Mouse (Mus musculus): Measurements from ENCODE around the gene Fmod. TPM values are rescaled to one million over a fixed set of nuclear protein-coding genes. Genes with fewer than 3 reads are reported as not detected.

Gene Fmod
- polyA plus RNA-seq, 1 experiment from 2014 or later: 7.0 TPM

DNA sequence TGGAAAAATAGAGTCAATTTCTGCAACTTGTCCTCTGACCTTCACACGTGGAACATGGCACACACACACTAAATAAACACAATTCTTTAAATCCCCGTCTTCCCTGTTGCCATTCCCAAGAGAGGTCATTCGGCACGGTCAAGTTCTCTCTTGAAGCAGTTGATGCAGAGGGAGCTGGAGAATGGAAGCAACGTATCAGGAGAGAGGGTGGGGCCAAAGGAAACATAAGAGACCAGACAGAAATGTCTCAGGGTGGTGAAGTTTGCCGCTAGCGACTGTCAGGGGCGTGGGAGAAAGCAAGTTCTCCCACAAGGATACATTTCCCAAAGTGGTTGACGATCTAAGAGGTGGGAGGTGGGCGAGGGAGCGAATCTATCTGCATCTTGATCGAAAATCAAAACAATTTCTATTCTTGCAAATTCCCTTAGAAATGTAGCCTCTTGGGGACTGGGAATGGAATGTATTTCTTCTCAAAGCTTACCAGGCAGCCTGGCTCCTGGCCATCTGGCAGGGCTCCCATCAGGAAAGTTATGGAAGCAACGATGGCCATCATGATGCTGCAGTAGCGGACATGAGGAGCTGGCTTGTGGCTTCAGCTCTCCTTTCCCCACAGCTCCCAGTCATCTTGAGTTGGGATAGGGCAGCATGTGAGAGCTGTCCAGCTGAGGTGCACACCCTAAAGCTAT lies 8.8 kb upstream of the Fmod start:
- H3K4me1 ChIP-seq (replicated peaks; ENCODE audit: control insufficient read depth, insufficient read depth, low read length): no peaks in the 10 kb centered on the region
- DNase-seq (ENCODE audit: low spot score): no peak
- ATAC-seq (ENCODE audit: low FRiP score): no peak
- H3K4me3 ChIP-seq (ENCODE audit: low read depth, low read length): no peak overlapping the region
- no peak overlapping the region for H3K9ac ChIP-seq (ENCODE audit: low read depth, low read length)
- H3K27me3 ChIP-seq (ENCODE audit: control insufficient read depth, insufficient read depth, low read length): no peaks in the 10 kb centered on the region
- no peaks in the 10 kb centered on the region for H3K36me3 ChIP-seq (ENCODE audit: control insufficient read depth, insufficient read depth, low read length)
- H3K9me3 ChIP-seq (ENCODE audit: control insufficient read depth, low read length): no peaks in the 10 kb centered on the region
- no peak overlapping the region for H3K4me2 ChIP-seq (replicated peaks; ENCODE audit: low read depth, low read length)
- H3K27ac ChIP-seq (ENCODE audit: low read depth, low read length): no peak overlapping the region
- WGBS: 83% methylated on average over 14 of the region's 14 CpGs

DNA sequence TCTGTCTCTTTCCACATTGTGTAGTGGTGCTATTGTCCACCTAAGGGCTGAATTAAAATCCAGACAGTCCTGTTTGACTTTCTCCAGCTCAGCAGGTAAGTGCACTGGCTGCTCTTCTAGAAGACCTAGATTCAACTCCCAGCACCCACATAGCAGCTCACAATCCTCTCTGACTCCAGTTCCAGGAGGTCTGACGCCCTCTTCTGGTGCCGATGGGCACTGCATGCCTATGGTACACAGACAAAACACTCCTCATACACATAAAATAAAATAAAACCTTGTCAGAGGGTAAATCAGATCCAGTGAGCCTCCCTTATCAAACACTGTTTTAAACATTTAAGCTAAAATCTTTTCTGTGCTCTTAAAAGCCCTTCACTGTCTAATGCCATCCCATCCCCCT lies 562 bp upstream of the Fmod start:
- H3K4me3 ChIP-seq (ENCODE audit: low read depth, low read length): no peak overlapping the region
- WGBS: 67% methylated on average over 2 of the region's 2 CpGs
- no peak overlapping the region for H3K4me2 ChIP-seq (replicated peaks; ENCODE audit: low read depth, low read length)
- no peak overlapping the region for H3K27ac ChIP-seq (ENCODE audit: low read depth, low read length)
- no peaks in the 10 kb centered on the region for H3K27me3 ChIP-seq (ENCODE audit: control insufficient read depth, insufficient read depth, low read length)
- no peak overlapping the region for H3K9ac ChIP-seq (ENCODE audit: low read depth, low read length)
- no peaks in the 10 kb centered on the region for H3K4me1 ChIP-seq (replicated peaks; ENCODE audit: control insufficient read depth, insufficient read depth, low read length)
- ATAC-seq (ENCODE audit: low FRiP score) (no peak), DNase-seq (ENCODE audit: low spot score) (no peak)
- no peaks in the 10 kb centered on the region for H3K36me3 ChIP-seq (ENCODE audit: control insufficient read depth, insufficient read depth, low read length)
- no peaks in the 10 kb centered on the region for H3K9me3 ChIP-seq (ENCODE audit: control insufficient read depth, low read length)

DNA sequence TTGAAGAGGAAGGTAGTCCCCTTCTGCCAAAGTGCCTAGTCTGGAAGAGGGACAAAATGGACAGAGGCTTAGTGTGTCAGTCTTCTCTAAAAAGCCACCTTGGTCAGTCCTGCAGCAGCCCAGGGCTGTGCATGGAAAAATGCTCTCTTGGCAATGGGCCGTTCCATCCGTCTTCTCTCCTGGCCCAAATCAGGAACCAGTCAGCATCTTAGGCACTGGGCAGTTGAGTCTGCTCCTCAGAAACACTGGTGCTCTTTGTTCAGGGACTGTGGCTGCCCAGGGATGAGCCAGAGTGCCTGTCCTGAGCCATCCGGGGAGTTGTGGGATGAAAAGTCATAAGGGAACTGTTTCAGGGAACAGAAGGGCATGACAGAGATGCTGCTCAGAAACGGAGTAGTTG lies 1.3 kb downstream of the Fmod start:
- ATAC-seq (ENCODE audit: low FRiP score) (no peak), DNase-seq (ENCODE audit: low spot score) (no peak)
- Histone ChIP-seq H3K9ac (ENCODE audit: low read depth, low read length) (no peak overlapping the region), H3K27ac (ENCODE audit: low read depth, low read length) (no peak overlapping the region), H3K9me3 (ENCODE audit: control insufficient read depth, low read length) (no peaks in the 10 kb centered on the region), H3K4me1 (replicated peaks; ENCODE audit: control insufficient read depth, insufficient read depth, low read length) (no peaks in the 10 kb centered on the region), H3K4me3 (ENCODE audit: low read depth, low read length) (no peak overlapping the region), H3K4me2 (replicated peaks; ENCODE audit: low read depth, low read length) (no peak overlapping the region), H3K36me3 (ENCODE audit: control insufficient read depth, insufficient read depth, low read length) (no peaks in the 10 kb centered on the region), H3K27me3 (ENCODE audit: control insufficient read depth, insufficient read depth, low read length) (no peaks in the 10 kb centered on the region)
- 89% methylated on average over 4 of the region's 4 CpGs for WGBS

DNA sequence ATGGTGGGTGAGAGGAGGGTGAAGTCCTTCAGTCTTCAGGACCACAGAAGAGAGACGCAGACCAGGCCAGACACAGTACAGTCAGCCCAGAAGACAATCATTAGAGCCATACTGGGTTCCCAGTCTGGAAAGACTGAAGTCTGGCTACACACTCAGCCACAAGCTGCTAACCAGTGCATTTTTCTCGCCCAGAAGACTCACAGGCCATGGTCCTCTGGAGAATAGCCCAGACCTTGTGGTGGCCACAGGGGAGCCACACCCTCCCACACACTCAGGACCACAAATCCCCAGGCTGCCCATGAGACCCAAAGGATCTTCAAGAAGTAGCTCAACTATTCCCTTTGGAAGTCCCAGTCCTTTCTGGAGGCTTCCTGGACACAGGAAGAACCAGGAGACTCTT lies 2.3 kb downstream of the Fmod start:
- DNase-seq (ENCODE audit: low spot score): no peak
- H3K4me3 ChIP-seq (ENCODE audit: low read depth, low read length): no peak overlapping the region
- no peaks in the 10 kb centered on the region for H3K9me3 ChIP-seq (ENCODE audit: control insufficient read depth, low read length)
- no peak overlapping the region for H3K9ac ChIP-seq (ENCODE audit: low read depth, low read length)
- H3K4me1 ChIP-seq (replicated peaks; ENCODE audit: control insufficient read depth, insufficient read depth, low read length): no peaks in the 10 kb centered on the region
- H3K27me3 ChIP-seq (ENCODE audit: control insufficient read depth, insufficient read depth, low read length): no peaks in the 10 kb centered on the region
- H3K36me3 ChIP-seq (ENCODE audit: control insufficient read depth, insufficient read depth, low read length): no peaks in the 10 kb centered on the region
- H3K27ac ChIP-seq (ENCODE audit: low read depth, low read length): no peak overlapping the region
- WGBS: 85% methylated on average over 2 of the region's 2 CpGs
- H3K4me2 ChIP-seq (replicated peaks; ENCODE audit: low read depth, low read length): no peak overlapping the region
- no peak for ATAC-seq (ENCODE audit: low FRiP score)

DNA sequence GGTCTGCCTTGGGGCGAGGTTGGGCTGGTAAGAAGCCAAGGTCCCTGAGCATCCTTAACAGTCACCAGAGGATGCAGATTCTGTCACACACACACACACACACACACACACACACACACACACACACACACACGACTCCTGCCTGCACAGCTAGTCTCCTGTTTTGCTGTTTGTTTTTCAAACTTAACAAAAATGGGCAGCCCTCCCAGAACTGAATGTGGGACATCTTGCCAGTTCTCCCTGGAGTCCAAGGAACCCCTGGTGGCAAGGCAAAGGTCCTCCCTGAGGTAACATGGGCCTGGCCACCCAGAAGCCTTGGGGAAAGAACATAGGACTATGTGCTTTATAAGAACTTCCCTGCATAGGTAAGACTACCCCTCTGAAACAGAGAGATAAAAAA lies 4.8 kb downstream of the Fmod start:
- ATAC-seq (ENCODE audit: low FRiP score) (no peak), DNase-seq (ENCODE audit: low spot score) (no peak)
- 65% methylated on average over 2 of the region's 2 CpGs for WGBS
- H3K9ac ChIP-seq (ENCODE audit: low read depth, low read length): no peak overlapping the region
- no peak overlapping the region for H3K4me3 ChIP-seq (ENCODE audit: low read depth, low read length)
- H3K36me3 ChIP-seq (ENCODE audit: control insufficient read depth, insufficient read depth, low read length): no peaks in the 10 kb centered on the region
- H3K9me3 ChIP-seq (ENCODE audit: control insufficient read depth, low read length): no peaks in the 10 kb centered on the region
- H3K4me1 ChIP-seq (replicated peaks; ENCODE audit: control insufficient read depth, insufficient read depth, low read length): no peaks in the 10 kb centered on the region
- H3K27ac ChIP-seq (ENCODE audit: low read depth, low read length): no peak overlapping the region
- H3K27me3 ChIP-seq (ENCODE audit: control insufficient read depth, insufficient read depth, low read length): 0 out of 2 replicates have a peak, but pooled peaks cover 2% of the 10 kb centered on the region
- H3K4me2 ChIP-seq (replicated peaks; ENCODE audit: low read depth, low read length): no peak overlapping the region

DNA sequence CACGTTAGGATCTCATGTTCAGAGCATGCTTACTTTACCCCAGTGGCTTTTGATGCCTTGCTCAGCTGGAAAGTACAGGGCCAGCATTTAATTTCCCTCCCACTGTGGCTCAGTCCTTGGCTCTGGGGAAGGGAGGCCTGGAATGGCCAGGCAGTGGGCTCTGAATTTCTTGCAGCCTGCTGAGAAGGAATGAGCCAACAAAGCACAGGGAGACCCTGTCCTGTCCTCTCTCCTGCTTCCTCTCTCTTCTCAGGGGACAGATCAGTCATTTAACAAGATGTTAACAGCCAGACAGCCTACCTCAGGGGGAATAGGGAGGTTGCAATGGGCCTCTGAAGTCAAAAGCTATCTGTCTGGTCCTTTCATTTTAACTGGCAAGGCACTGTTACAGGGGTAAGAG lies 5.3 kb downstream of the Fmod start:
- Histone ChIP-seq H3K4me1 (replicated peaks; ENCODE audit: control insufficient read depth, insufficient read depth, low read length) (no peaks in the 10 kb centered on the region), H3K27me3 (ENCODE audit: control insufficient read depth, insufficient read depth, low read length) (0 out of 2 replicates have a peak, but pooled peaks cover 2% of the 10 kb centered on the region), H3K27ac (ENCODE audit: low read depth, low read length) (no peak overlapping the region), H3K4me2 (replicated peaks; ENCODE audit: low read depth, low read length) (no peak overlapping the region), H3K9me3 (ENCODE audit: control insufficient read depth, low read length) (no peaks in the 10 kb centered on the region), H3K9ac (ENCODE audit: low read depth, low read length) (no peak overlapping the region), H3K36me3 (ENCODE audit: control insufficient read depth, insufficient read depth, low read length) (no peaks in the 10 kb centered on the region), H3K4me3 (ENCODE audit: low read depth, low read length) (no peak overlapping the region)
- no peak for ATAC-seq (ENCODE audit: low FRiP score)
- DNase-seq (ENCODE audit: low spot score): no peak
- WGBS: 4% methylated on average over 1 of the region's 1 CpGs

DNA sequence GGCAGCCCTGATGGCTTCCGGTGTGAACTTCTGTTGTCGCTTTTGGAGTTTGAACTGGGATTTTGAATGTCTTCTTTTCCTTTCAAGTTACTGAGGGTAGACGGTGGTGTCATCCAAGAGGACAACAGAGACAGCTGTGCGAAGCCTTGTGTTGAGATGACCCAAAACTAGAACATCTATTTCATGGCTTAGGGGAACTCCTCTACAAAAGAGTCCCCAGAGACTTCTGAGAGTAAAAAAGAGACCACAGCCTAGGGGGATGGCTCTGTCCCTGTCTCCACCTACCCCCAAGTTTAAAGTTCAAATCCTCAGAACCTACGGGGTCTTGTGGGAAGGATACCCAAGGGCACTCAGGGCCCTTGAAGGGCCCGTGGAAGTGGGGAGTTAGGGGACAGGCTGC lies 7.8 kb downstream of the Fmod start:
- H3K27me3 ChIP-seq (ENCODE audit: control insufficient read depth, insufficient read depth, low read length): 0 out of 2 replicates have a peak, but pooled peaks cover 2% of the 10 kb centered on the region
- H3K9me3 ChIP-seq (ENCODE audit: control insufficient read depth, low read length): no peaks in the 10 kb centered on the region
- no peaks in the 10 kb centered on the region for H3K36me3 ChIP-seq (ENCODE audit: control insufficient read depth, insufficient read depth, low read length)
- no peaks in the 10 kb centered on the region for H3K4me1 ChIP-seq (replicated peaks; ENCODE audit: control insufficient read depth, insufficient read depth, low read length)
- no peak for DNase-seq (ENCODE audit: low spot score)
- H3K4me3 ChIP-seq (ENCODE audit: low read depth, low read length): no peak overlapping the region
- no peak for ATAC-seq (ENCODE audit: low FRiP score)
- no peak overlapping the region for H3K27ac ChIP-seq (ENCODE audit: low read depth, low read length)
- H3K9ac ChIP-seq (ENCODE audit: low read depth, low read length): no peak overlapping the region
- WGBS: 92% methylated on average over 6 of the region's 6 CpGs
- H3K4me2 ChIP-seq (replicated peaks; ENCODE audit: low read depth, low read length): no peak overlapping the region

DNA sequence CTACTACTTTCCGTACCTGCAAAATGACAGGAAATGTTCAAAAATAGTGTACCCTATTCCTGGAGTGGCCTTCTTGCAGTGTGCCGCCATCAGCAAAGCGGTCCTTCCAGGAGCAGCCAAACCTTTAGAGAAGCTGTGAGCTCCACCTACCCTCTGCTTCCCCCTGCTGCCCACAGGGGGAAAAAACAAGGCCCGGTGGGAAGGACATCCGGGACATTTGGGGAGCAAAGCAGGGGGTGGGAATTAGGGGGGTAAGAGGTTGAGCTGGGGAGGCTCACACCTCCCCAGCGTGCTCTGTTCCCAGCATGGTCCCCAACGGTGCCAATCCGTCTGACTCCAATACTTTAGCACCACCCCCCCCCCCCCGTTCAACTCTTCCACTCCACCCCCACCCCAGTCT lies 8.9 kb downstream of the Fmod start:
- H3K27ac ChIP-seq (ENCODE audit: low read depth, low read length): no peak overlapping the region

DNA sequence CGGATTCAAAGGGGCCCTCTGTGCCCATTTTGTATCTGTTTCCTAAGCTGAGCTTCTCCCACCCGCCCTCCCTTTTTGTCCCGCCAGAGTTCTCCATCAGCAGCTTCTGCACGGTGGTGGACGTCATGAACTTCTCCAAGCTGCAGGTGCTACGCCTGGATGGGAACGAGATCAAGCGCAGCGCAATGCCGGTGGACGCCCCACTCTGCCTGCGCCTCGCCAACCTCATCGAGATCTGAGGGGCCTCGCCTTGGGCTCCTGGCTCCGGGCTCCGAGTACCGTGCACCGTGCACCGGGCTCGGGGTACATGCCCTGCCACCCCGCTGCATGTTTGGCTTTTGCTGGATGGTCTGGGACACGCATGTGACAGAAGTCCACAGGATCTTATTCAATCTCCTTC lies 9.3 kb downstream of the Fmod start:
- Histone ChIP-seq H3K36me3 (ENCODE audit: control insufficient read depth, insufficient read depth, low read length) (no peaks in the 10 kb centered on the region), H3K4me2 (replicated peaks; ENCODE audit: low read depth, low read length) (peak overlapping the region; percentile 47), H3K27ac (ENCODE audit: low read depth, low read length) (no peak overlapping the region), H3K9ac (ENCODE audit: low read depth, low read length) (peak overlapping the region; percentile 35), H3K9me3 (ENCODE audit: control insufficient read depth, low read length) (no peaks in the 10 kb centered on the region), H3K4me3 (ENCODE audit: low read depth, low read length) (0 out of 2 replicates have a peak overlapping the region, but pooled peaks have one; percentile 2), H3K4me1 (replicated peaks; ENCODE audit: control insufficient read depth, insufficient read depth, low read length) (no peaks in the 10 kb centered on the region), H3K27me3 (ENCODE audit: control insufficient read depth, insufficient read depth, low read length) (0 out of 2 replicates have a peak, but pooled peaks cover 2% of the 10 kb centered on the region)
- DNase-seq (ENCODE audit: low spot score): no peak
- 26% methylated on average over 23 of the region's 23 CpGs for WGBS
- peak; percentile 50 for ATAC-seq (ENCODE audit: low FRiP score)

More for the DNA sequence above, 8.9 kb downstream of the Fmod start:
- Histone ChIP-seq H3K9ac (ENCODE audit: low read depth, low read length) (no peak overlapping the region; the same call in 1 of the 2 replicates), H3K4me1 (replicated peaks; ENCODE audit: control insufficient read depth, insufficient read depth, low read length) (no peaks in the 10 kb centered on the region), H3K36me3 (ENCODE audit: control insufficient read depth, insufficient read depth, low read length) (no peaks in the 10 kb centered on the region), H3K4me2 (replicated peaks; ENCODE audit: low read depth, low read length) (peak overlapping the region; percentile 47), H3K4me3 (ENCODE audit: low read depth, low read length) (0 out of 2 replicates have a peak overlapping the region, but pooled peaks have one; percentile 2), H3K9me3 (ENCODE audit: control insufficient read depth, low read length) (no peaks in the 10 kb centered on the region), H3K27me3 (ENCODE audit: control insufficient read depth, insufficient read depth, low read length) (0 out of 2 replicates have a peak, but pooled peaks cover 2% of the 10 kb centered on the region)
- 11% methylated on average over 7 of the region's 9 CpGs for WGBS
- ATAC-seq (ENCODE audit: low FRiP score) (peak; percentile 76), DNase-seq (ENCODE audit: low spot score) (peak; percentile 89)

All from hindbrain, embryonic 11.5 days (tissue).